Mouse (Mus musculus) fibroblast of lung, adult 2 months (primary cell): ENCODE results near the gene Gp1ba.
A peak's percentile ranks its signal among the peaks of the same experiment; 100 is the strongest.

Experiments used
- DNase-seq: peaks from one replicate; pipeline ENCODE4 v3.0.0-alpha.2; 2011; ENCODE audit warnings: low read depth

Gene Gp1ba

DNA sequence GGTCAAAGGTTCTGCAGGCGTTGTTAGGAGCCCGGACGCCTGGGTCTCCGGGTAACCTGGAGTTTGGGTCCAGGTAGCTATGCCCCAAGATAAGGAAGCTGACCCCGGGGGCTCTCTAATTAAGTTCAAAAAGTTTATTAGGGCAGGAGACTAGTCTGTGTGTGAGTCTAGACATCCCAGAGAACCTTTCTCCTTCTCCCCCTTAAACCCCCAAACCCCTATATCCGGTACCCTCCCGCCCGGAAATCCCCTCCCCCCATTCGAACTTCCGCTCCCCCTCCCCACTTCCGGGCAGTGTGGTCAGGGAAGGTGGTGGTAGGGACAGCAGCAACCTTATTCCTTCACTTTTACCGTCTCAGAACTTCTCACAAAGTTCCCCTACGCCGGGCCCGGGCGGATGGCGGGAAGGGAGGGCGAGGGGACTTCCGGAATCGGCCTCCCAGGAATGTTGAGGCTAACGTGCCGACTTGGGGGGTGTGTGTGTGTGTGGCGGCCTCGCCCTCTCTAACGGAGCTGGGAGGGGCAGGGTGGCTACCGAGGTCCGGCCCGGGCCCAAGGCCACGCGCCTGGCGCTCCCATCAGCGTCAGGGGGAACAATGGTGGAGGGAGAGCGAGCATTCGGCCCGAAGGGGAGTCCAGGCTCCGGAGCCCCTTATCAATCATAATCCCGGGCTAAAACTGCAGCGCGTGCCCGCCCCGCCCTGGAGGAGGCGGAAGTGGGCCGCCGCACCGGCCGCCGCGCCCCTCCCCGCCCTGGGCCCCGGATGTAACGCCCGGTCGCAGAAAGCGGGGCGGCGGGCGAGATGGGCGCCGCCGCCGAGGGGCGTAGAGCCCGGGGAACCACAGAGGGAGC is 14.6 kb downstream of the Gp1ba start:
- DNase-seq: no peak

DNA sequence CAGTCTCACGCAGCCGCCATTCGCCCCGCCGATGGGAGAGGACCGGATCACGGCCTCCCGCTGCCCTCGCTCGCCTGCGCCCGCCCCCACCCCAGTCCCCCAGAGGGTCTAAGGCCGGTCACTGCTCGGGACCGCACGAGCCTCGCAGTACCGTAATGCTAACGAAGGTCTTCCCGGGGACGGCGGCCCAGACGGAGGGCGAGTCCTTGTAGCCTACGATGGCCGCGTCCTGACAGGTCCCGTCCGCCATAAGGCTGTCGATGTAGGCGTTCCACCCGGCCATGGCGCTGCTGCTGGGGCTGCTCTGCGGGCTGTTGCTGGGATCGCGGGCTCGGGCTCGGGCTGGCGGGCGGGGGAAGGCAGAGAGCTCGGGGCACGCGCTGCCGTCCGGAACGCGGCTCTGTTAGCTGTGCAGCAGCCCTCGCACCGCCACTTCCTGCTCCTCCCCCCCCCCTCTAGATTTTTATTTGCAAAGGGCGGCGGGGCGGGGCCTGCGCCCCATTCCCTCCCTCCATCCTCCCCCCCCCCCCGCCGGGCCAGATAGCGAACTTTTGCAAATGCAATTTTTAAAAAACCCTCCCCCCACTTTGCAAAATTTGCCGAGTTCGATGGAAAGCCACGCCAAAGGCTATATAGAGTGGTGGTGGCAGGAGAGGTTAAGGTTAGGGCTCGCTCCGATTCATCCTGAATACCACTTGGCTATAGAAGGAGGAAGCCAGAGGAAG is 15.4 kb downstream of the Gp1ba start, which contains the start of gene Pfn1:
Gene Pfn1 (minus strand): TSS at position 447 of the 725 bp plus-strand sequence.
- no peak for DNase-seq

DNA sequence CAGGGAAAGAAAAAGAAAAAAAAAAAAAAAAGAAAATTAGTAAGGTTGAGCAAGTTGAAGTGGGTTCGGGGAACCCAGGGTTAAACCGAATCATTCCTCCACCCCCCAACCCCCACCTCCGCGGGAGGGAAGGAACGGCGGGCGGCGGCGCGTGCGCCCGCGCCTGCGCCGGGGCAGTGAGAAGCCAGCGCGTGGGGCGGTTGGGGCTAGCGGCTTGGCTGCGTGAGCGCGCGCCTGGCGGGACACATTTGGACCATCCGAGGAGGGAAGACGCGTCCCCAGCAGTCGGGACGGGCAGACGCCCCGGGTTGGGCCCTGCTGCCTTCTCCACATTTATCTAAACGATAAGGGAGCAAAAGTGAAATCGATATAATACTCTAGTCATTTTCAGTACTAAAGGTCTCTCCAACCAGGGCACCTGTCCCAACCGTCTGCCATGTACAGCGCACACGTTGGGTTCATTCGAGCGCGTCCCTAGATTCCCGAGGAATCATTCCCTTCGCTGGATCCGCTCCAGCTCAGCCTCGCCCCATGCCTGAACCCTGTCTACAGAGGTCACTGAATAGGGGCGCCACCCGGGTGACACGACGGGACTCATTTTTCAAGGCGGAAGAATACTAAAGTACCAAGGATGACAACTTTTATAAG is 16.1 kb downstream of the Gp1ba start:
- no peak for DNase-seq

DNA sequence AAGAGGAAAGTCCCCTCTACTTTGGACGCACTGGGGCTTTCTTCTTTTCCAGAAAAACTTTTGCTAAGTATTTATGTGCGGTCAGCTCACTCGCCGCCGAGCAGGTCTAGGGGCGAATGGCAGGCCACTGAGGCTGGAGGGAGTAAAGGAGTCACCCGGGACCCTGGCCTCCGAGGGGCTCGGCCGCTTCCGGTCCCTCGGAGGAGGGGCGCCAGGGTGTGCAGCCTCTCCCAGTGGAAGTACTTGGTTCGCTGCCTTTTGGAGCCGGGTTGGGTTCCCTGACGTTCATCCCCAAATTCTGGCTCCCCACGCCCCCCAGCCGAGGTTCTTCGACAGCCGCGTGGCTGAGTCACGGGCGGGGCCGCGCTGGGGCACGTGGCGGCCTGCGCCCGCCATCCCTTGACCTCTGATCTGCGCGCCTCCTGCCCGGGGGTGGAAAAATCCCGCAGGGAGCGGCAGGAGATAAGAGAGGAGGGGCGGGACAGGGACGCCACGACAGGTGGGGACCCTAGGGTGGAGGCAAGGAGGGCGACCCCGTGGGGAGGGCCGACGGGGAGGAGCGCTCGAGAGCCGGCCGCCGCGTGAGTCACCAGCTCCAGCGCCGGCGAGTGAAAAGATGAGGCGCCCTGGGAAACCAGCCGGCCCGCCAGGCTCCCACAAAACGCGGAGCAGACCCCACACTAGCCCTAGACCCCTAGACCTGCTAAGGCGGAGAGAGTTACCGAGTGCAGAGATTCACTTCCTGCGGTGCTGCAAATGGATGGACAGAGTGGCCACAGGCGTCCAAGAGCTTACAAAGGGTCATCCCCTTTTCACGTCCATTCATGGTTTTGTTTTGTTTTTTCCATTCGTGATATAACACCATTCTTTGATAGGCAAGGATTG is 16.9 kb downstream of the Gp1ba start:
- no peak for DNase-seq

DNA sequence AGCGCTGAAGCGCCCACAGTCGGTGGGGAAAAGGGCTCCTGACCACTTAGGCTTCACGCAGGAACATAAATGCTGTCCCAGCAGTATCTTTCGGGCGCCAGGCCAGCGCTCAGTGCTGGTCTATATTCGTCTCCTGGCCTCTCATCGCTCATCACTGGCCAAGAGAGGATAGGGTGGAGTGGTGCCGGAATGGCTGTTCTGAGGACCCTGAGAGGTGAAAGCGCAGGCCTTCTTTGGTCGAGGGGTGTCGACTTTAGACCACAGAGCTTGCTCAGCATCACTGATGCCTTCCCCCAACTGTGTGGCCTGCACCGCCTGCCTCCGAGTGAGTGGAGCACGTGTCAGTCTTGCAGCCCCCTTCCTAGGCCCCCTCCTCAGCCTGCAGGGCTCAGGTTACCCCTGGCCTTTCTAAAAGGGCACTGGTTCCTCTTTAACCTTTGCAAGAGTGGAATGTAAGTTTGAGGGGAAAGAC is 17.6 kb downstream of the Gp1ba start:
- DNase-seq: no peak

DNA sequence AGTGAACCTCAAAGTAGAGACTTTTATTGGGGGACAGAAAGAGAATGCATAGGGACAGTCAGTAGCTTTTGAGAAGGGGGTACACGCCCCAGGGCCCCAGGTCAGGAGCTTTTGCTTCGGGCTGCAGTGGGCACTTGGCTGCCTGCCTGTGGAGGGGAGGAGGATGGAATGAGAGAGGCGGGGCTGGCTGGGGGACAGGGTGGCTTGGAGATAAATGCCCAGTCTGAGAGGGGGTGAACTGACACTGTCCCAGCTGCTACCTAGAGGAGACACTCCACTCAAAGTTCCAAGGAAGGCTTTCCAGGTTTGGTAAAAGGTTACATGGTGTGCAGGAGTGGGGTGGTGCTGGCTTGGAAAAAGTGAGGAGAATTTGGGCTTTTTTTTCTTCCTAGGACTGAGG is 18.0 kb downstream of the Gp1ba start, which contains the start of gene Eno3:
Gene Eno3 (plus strand): TSS at position 239 of the 400 bp plus-strand sequence.
- no peak for DNase-seq

DNA sequence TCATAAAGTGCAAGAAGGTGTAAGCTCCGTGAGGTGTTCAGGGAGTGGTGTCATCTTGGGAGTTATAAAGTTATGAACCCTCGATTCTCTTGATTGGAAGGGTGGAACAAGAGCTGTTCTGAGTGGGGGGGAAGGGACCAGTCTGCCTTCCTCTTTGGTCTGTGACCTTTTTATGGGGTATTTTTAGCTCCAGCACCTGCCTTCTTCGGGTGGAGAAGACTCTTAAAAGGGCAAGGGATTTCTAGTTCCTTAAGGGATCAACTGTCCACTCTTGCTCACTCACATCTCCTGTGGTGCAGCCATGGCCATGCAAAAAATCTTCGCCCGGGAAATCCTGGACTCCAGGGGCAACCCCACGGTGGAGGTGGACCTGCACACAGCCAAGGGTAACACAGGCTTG is 18.7 kb downstream of the Gp1ba start:
- no peak for DNase-seq

DNA sequence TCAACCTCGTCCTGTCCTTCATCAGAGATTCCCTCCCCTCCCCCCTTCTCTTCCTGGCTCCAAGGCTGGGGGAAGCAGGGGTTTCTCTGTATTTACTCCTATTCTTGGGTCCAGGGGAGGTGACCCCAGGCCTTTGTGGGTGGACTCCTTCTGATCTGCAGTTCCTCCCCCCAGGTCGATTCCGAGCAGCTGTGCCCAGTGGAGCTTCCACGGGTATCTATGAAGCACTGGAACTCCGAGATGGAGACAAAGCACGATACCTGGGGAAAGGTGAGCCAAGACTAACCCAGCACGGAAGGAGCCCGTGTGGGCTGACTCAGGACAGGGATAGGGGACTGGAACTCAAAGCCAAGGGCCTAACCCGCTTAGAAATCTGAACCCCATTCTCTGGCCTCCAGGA is 19.1 kb downstream of the Gp1ba start:
- no peak for DNase-seq

DNA sequence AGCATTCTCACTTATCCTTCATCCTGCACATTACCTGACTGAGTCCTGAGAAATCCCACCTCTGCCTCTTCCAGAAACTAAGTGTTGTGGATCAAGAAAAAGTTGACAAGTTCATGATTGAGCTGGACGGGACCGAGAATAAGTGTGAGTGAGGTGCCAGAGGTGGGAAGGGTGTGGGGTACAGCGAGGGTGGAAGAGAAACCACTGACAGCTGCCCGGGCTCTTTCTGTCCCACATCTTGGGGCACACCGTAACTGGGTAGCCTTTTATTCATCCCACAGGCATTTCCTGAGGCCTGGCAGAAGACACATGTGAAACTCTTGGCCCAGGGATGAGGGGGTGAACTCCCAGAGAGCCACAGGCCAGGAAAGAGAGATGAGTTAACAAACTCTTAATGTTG is 19.6 kb downstream of the Gp1ba start:
- no peak for DNase-seq

DNA sequence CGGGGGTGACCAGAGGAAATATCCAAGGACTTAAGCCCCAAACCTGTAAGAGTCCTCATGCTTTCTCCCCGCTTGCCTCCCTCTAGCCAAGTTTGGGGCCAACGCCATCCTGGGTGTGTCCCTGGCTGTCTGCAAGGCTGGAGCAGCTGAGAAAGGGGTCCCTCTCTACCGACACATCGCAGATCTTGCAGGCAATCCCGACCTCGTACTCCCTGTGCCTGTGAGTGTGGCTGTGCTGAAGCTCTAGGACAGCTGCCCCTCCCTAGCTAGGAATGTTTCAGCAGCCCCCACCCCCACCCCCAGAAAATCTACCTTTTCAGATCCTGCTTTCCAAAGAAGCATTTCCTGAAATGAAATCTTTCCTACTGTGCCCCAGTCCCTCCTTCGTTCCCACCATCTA is 20.0 kb downstream of the Gp1ba start:
- DNase-seq: no peak

DNA sequence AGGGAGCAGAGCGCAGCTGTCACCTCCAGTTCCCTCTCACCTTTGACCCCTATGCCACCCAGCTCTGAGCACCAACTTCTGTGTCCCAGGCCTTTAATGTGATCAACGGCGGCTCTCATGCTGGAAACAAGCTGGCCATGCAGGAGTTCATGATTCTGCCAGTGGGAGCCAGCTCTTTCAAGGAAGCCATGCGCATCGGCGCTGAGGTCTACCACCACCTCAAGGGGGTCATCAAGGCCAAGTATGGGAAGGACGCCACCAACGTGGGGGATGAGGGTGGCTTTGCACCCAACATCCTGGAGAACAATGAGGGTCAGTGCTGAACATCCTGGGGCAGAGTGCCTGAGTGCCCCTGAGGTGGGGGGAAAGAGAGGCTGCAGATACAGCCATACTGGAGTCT is 21.6 kb downstream of the Gp1ba start:
- DNase-seq: no peak

DNA sequence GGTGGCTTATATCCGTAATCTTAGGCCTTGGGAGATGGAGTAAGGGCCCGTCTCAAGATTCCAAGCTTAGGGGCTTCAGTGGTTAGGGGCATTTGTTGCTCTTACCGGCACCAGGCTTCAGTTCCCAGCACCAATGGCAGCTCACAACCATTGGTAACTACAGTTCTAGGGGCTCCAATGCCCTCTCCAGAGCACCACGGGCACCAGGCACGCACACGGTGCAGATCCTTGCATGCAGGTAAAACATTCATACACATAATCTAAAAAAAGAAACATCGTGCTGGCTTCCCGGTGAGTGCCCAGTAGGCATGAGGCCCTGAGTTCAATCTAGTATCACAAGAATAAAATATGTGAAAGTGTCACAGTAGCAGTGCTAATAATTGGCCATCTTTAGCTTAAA is 24.2 kb downstream of the Gp1ba start:
- DNase-seq: no peak

DNA sequence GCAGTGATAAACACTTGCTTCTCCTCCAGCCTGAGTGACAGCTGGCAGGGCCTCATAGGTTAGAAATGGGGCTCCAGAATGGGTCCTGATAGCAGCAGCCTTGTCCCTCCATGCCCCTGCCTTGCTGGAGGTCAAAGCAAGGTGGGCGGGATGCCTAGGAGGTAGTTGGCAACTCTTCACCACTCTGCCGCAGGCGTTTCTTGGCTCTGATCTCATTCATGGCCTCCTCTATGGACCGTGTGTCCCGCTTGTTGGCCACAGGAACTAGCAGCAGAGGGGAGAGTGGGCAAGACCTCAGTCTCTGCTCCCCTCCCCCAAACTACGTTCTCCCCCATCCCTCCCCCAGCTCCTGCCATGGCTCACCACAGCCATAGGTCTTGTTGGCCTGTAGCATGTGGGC is 25.0 kb downstream of the Gp1ba start:
- DNase-seq: no peak

DNA sequence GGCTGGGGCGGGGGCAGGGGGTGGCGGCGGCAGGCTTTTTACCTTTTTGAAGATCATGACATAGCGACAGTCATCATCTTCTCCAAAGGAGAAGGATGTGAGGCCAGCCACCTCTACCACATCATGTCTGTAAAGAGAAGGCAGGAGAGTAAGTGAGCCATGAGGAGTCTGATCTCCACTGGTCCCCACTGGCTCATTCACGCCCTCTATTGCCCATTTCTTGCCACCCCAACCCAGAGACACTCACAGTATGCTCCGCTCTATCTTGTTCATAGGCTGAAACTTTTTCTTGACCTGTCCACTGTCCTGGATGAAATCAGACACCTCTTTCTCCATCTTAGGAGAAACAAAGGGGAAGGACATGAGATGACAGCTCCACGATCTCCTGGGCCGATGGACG is 25.8 kb downstream of the Gp1ba start:
- no peak for DNase-seq

DNA sequence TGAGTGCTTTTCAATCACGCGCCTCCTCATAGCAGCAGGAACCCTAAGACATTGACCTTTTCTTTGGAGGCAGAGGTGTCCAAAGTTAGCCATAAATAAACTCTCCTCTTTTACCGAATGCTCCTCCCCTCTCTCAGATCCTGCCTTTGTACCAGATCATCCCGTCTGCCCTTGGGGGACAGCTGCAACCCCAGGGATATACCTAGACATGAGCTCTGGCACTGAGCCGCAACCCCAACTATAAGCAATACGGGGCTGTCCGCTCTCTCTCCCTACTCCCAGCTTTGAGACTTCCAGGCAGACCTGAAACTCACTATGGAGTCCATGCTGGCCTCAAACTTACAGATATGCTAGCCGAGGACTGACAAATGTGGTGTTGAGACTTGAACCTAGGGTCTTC is 27.8 kb downstream of the Gp1ba start:
- no peak for DNase-seq

DNA sequence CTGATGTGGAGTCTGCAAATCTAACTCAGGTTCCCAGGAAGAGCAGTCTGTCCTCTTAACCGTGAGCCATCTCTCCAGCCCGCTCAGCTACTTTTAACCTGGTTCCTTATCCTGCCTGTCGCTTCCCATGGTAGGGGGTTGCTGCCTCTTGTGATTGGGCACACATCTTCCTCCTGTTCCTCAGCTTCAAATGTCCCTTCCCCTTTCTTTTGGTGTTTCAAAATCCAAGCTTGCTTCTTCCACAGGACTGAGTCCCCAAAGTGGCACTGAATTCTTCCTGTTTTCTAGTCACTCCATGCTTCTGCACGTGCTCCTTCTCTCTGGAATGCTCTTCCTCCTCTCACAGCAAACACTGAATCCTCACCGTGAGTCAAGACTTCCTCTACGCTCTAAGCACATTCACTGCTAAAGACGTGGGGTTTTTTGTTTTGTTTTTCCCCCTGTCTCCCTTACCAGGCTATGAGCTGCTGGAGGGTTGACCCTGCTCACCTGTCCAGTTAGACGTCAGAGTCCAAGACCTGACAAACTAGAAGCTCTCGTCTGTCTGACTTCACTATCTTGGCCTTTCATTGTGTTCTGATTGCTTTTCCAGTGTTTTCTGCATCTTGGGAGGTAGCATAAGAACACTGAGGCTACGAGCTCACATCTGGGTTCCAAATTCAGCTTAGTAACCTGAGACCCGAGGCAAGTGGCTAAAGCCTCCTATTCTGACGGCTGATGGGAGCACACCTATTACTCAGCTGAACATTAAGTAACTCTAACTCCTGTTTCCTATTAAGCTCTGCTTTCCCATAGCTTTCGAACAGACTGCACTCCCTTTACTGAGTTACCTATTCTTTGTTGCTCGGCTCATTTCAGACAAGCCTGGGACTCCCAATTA is 28.6 kb downstream of the Gp1ba start:
- DNase-seq: no peak

DNA sequence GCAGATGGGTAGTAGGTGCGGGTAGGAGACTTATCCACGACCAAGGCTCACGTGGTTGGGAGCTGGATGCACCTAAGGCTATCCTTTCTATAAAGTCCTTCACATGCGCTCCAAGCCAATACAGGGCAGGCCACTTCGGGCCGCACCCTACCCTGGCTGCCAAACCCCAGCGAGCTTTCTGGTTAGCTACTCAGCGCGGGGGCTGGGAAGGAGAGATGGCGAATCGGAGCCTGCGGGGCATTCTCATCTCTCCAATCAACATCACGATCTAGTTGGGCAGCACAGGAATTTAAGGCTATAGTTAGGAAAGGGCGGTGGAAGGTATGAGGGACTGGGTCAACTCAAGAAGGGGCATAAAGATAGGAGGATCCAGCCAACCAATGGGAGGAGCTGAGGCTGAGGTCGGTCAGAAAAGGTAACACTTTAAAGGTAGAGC is 29.4 kb downstream of the Gp1ba start:
- DNase-seq: no peak

DNA sequence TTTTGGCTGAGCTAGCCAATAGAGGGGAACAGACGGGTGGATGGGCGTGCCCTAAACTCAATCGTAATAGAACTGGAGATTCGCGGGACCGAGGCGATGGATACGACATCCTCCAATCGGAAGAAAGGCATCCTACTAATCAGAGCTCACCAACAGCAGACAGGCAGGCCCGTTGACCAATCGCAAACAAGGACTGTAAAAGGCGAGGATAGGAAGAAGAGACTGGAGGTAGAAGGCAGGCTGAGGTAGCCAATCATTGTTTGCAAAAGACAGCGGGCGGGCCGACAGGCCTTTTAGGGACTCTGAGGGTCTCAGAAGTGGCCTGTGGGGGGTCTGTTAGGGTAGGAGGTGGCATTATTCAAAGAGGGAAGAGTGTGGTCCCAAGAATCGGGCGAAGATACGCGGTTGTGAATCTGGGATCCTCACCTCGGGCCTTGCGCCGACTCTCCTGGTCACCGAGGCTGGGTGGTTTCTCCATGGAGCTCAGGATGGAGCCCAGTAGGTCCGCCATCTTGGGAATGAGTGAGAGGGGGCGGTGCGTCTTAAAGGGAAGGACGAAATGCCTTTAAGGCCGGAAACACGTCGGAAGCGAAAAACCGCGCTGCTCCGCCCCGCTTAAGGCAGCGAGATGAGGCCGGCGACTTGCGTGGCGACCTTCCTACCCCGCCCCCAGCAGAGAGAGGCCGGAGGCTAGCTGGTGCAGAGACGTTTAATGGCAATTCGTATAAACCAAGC is 30.0 kb downstream of the Gp1ba start, which contains the start of gene Spag7:
Gene Spag7 (minus strand): TSS at position 646 of the 735 bp plus-strand sequence.
- DNase-seq: peak; percentile 100

DNA sequence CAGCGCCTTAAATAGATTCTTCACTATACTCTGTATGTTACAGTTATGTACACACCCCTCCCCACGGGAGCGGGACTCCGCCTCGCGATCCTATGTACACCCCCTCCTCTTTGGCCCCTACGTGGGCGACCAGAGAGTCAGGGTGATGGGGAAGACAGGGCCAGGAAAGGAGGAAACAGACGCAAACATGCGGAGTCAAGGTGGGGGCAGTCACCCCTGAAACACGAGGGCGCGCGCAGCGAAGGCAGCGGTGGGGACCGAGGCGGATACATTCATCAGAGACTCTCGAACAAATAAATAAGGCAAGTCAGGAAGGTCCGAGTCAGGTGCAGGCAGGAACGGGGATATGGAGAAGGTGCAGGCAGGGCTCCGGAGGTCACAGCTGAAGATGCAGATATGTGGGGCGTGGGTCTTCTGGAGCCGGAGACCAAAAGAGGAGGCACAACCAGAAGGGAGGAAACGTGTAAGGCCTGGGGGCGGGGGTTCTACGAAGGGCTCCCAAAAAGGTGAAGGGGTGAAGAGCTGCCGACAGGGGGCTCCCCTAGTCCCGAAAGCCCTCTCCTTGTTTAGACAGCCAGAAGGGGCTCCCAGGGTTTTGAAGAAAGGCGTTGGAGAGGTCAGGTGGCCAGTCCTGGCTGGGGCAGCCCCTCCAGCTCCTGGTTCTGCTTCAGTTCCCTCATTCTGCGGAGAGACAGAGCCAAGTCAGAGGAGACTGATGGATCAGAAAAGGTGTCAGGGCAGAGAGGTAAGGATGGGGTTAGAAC is 30.8 kb downstream of the Gp1ba start:
- no peak for DNase-seq
